Mouse (Mus musculus): ENCODE measurements around the gene Myl12a.

DNA sequence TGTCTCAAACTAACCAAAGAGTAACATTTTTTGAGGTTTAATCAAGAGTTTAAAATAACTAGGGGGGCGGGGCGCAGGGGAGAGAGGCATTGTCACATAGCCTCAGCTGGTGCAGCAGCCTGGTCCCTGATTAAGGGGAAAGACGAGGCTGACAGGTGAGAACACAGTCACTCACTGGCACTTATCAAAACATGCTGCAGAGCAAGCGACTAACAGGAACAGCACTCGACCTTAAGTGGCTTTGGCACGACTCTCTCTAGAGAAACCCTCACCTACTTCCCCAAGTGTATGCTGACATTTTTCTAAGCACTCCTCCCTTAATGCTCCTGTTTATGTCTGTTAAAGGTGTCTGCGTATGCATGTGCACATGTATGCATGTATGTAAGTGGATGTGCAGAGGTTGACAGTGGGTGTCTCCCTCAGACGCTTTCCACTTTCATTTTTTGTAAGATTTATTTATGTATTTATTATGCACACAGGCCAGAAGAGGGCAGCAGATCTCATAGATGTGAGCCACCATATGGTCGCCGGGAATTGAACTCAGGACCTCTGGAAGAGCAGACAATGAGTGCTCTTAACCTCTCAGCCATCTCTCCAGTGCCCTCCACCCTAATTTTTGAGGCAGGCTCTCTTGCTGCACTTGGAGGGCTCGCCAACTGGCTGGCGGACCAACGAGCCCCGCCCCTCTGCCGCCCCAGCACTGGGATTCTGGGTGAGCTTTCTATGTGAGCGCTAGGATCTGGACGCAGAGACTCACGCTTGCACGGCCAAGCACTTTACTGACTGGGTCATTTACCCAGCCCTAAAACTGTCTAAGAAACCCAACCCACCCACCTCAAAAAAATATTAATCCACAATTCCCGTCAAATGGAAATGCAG lies 23.1 kb downstream of the Myl12a start:
- TF ChIP-seq CTCF (IDR thresholded peaks at IDR 0.05; ENCODE audit: low read depth) (peak; percentile 45), EP300 (IDR thresholded peaks at IDR 0.05; ENCODE audit: low read depth) (peak; percentile 90)

Measured in heart, postnatal 0 days (tissue).